Mouse (Mus musculus) embryonic facial prominence, embryonic 10.5 days (tissue): ENCODE measurements around the gene Aco1. TPM values are rescaled to one million over a fixed set of nuclear protein-coding genes. Genes with fewer than 3 reads are reported as not detected.

Experiments used
- DNase-seq: peaks from one replicate; pipeline ENCODE4 v3.0.0-alpha.2; 2017; ENCODE audit warnings: low spot score
- H3K27ac ChIP-seq: fragments of 300-500 bp; sonication (generic); replicated peaks from 2 replicates; pipeline ENCODE4 v1.5.1; 2016; ENCODE audit warnings: mild to moderate bottlenecking
- H3K27me3 ChIP-seq: fragments of 300-500 bp; sonication (generic); replicated peaks from 2 replicates; pipeline ENCODE4 v1.6.1; 2016; ENCODE audit warnings: low read depth, mild to moderate bottlenecking; ENCODE audit not compliant: poor library complexity, severe bottlenecking
- H3K36me3 ChIP-seq: fragments of 300-500 bp; sonication (generic); replicated peaks from 2 replicates; pipeline ENCODE4 v1.6.1; 2016; ENCODE audit warnings: mild to moderate bottlenecking, moderate library complexity
- H3K4me1 ChIP-seq: fragments of 300-500 bp; sonication (generic); 2 replicates; pipeline ENCODE4 v1.6.1; 2016
- H3K4me3 ChIP-seq: fragments of 300-500 bp; sonication (generic); 2 replicates; pipeline ENCODE4 v1.5.1; 2016; ENCODE audit warnings: mild to moderate bottlenecking, moderate library complexity
- H3K9me3 ChIP-seq: fragments of 300-500 bp; sonication (generic); 2 replicates; pipeline ENCODE4 v1.6.1; 2016; ENCODE audit warnings: mild to moderate bottlenecking
- WGBS: fragments of 180-500 bp; shearing (Covaris S2); methylation state at CpG from one replicate; pipeline ENCODE4 v1.1.7; 2016; 5-methylcytosine and 5-hydroxymethylcytosine counted together
- polyA plus RNA-seq: library from polyadenylated mRNA; unstranded; fragments of >200 nt; fragmentation: Nextera tagmentation; extraction: Ambion mirVana; gene quantifications from 2 replicates; pipeline ENCODE4 v1.2.1, GENCODE M21; 2016

The Aco1 gene
- polyA plus RNA-seq, 1 experiment from 2014 or later = 49.8 TPM

GRCm38 (mm10) chr4:40226095-40226494 lies 83.2 kb downstream of the Aco1 start:
- Histone ChIP-seq H3K27me3 (peaks cover 11% of the 10 kb centered on the region), H3K4me1 (peaks cover 2% of the 10 kb centered on the region; the same call in 1 of the 2 replicates), H3K27ac (no peak overlapping the region), H3K4me3 (no peak overlapping the region), H3K36me3 (no peaks in the 10 kb centered on the region), H3K9me3 (no peaks in the 10 kb centered on the region)
- WGBS = 78% methylated on average over 5 of the region's 5 CpGs
- no peak for DNase-seq

- whole genome bisulfite sequencing = 88% methylated on average over 11 of the region's 11 CpGs
- DNase-seq = no peak
- Histone ChIP-seq H3K4me3 (no peak overlapping the region), H3K27me3 (peaks cover under 1% of the 10 kb centered on the region; the same call in 1 of the 2 replicates), H3K36me3 (no peaks in the 10 kb centered on the region), H3K27ac (no peak overlapping the region), H3K4me1 (no peaks in the 10 kb centered on the region), H3K9me3 (no peaks in the 10 kb centered on the region)
Observed at GRCm38 (mm10) chr4:40227131-40227530, 84.2 kb downstream of the Aco1 start.

GRCm38 (mm10) chr4:40227886-40228285 lies 85.0 kb downstream of the Aco1 start:
- H3K27me3 ChIP-seq = no peaks in the 10 kb centered on the region
- H3K36me3 ChIP-seq = no peaks in the 10 kb centered on the region
- no peak for DNase-seq
- no peaks in the 10 kb centered on the region for H3K9me3 ChIP-seq
- WGBS = 87% methylated on average over 7 of the region's 7 CpGs
- H3K27ac ChIP-seq = no peak overlapping the region
- H3K4me1 ChIP-seq = no peaks in the 10 kb centered on the region
- no peak overlapping the region for H3K4me3 ChIP-seq

- WGBS = 95% methylated on average over 6 of the region's 6 CpGs
- H3K4me3 ChIP-seq = no peak overlapping the region
- H3K27ac ChIP-seq = no peak overlapping the region
- no peaks in the 10 kb centered on the region for H3K9me3 ChIP-seq
- H3K4me1 ChIP-seq = no peaks in the 10 kb centered on the region
- no peaks in the 10 kb centered on the region for H3K27me3 ChIP-seq
- no peak for DNase-seq
- no peaks in the 10 kb centered on the region for H3K36me3 ChIP-seq
Observed at GRCm38 (mm10) chr4:40229723-40230122, 86.8 kb downstream of the Aco1 start.

GRCm38 (mm10) chr4:40233062-40233664 lies 90.3 kb downstream of the Aco1 start:
- Histone ChIP-seq H3K27ac (no peak overlapping the region), H3K4me1 (no peaks in the 10 kb centered on the region), H3K27me3 (no peaks in the 10 kb centered on the region), H3K9me3 (no peaks in the 10 kb centered on the region), H3K36me3 (no peaks in the 10 kb centered on the region), H3K4me3 (no peak overlapping the region)
- 92% methylated on average over 7 of the region's 7 CpGs for WGBS
- DNase-seq = no peak

GRCm38 (mm10) chr4:40234256-40234655 lies 91.4 kb downstream of the Aco1 start:
- Histone ChIP-seq H3K27me3 (no peaks in the 10 kb centered on the region), H3K4me3 (no peak overlapping the region), H3K4me1 (peaks cover 11% of the 10 kb centered on the region), H3K27ac (no peak overlapping the region), H3K9me3 (no peaks in the 10 kb centered on the region), H3K36me3 (no peaks in the 10 kb centered on the region)
- no peak for DNase-seq
- WGBS = 88% methylated on average over 6 of the region's 6 CpGs

GRCm38 (mm10) chr4:40236829-40237228 lies 93.9 kb downstream of the Aco1 start:
- WGBS = 86% methylated on average over 4 of the region's 4 CpGs
- no peak overlapping the region for H3K4me3 ChIP-seq
- H3K4me1 ChIP-seq = peaks cover 20% of the 10 kb centered on the region
- no peaks in the 10 kb centered on the region for H3K9me3 ChIP-seq
- DNase-seq = no peak
- H3K36me3 ChIP-seq = no peaks in the 10 kb centered on the region
- H3K27me3 ChIP-seq = no peaks in the 10 kb centered on the region
- H3K27ac ChIP-seq = no peak overlapping the region

GRCm38 (mm10) chr4:40238483-40239408 lies 95.9 kb downstream of the Aco1 start:
- Histone ChIP-seq H3K4me1 (peaks cover 20% of the 10 kb centered on the region), H3K27me3 (no peaks in the 10 kb centered on the region), H3K9me3 (no peaks in the 10 kb centered on the region), H3K4me3 (peak overlapping the region; percentile 67), H3K27ac (peak overlapping the region; percentile 69), H3K36me3 (no peaks in the 10 kb centered on the region)
- peak; percentile 43 for DNase-seq
- 2% methylated on average over 17 of the region's 17 CpGs for WGBS

GRCm38 (mm10) chr4:40239409-40240271 lies 96.8 kb downstream of the Aco1 start, which contains the start of gene Ddx58:
Gene Ddx58, minus strand, starts transcription at chr4:40239828.
- no peaks in the 10 kb centered on the region for H3K9me3 ChIP-seq
- H3K4me3 ChIP-seq = peak within 1 kb of the TSS; percentile 67
- WGBS = 4% methylated on average over 35 of the region's 35 CpGs
- no peaks in the 10 kb centered on the region for H3K36me3 ChIP-seq
- DNase-seq = peak; percentile 70
- H3K27me3 ChIP-seq = no peaks in the 10 kb centered on the region
- H3K27ac ChIP-seq = peak within 1 kb of the TSS; percentile 69
- peaks cover 20% of the 10 kb centered on the region for H3K4me1 ChIP-seq

GRCm38 (mm10) chr4:40240272-40240744 lies 97.4 kb downstream of the Aco1 start:
- Histone ChIP-seq H3K4me3 (peak overlapping the region; percentile 67), H3K9me3 (no peaks in the 10 kb centered on the region), H3K27ac (peak overlapping the region; percentile 69), H3K36me3 (no peaks in the 10 kb centered on the region), H3K4me1 (peaks cover 20% of the 10 kb centered on the region), H3K27me3 (no peaks in the 10 kb centered on the region)
- no peak for DNase-seq
- 40% methylated on average over 5 of the region's 5 CpGs for WGBS

- no peaks in the 10 kb centered on the region for H3K9me3 ChIP-seq
- peaks cover 20% of the 10 kb centered on the region for H3K4me1 ChIP-seq
- no peak overlapping the region for H3K4me3 ChIP-seq
- H3K27me3 ChIP-seq = no peaks in the 10 kb centered on the region
- WGBS = 61% methylated on average over 6 of the region's 6 CpGs
- no peak overlapping the region for H3K27ac ChIP-seq
- no peaks in the 10 kb centered on the region for H3K36me3 ChIP-seq
- no peak for DNase-seq
Observed at GRCm38 (mm10) chr4:40241928-40242327, 99.0 kb downstream of the Aco1 start.

GRCm38 (mm10) chr4:40243006-40243405 lies 100.1 kb downstream of the Aco1 start:
- 80% methylated on average over 4 of the region's 4 CpGs for WGBS
- no peak for DNase-seq
- Histone ChIP-seq H3K9me3 (no peaks in the 10 kb centered on the region), H3K27ac (no peak overlapping the region), H3K36me3 (no peaks in the 10 kb centered on the region), H3K27me3 (no peaks in the 10 kb centered on the region), H3K4me3 (no peak overlapping the region), H3K4me1 (peaks cover 20% of the 10 kb centered on the region)
